Mouse (Mus musculus) hindbrain, embryonic 13.5 days (tissue): Measurements from ENCODE around the gene Atp2c1. TPM values are rescaled to one million over a fixed set of nuclear protein-coding genes. Genes with fewer than 3 reads are reported as not detected.

Experiments used
- ATAC-seq: fragments of 200-750 bp; cut with Nextera tagmentation; 2 replicates; pipeline ENCODE4 v1.8.0; 2017; ENCODE audit warnings: moderate TSS enrichment; ENCODE audit not compliant: low FRiP score
- H3K27ac ChIP-seq: fragments of 300-500 bp; sonication (generic); 2 replicates; pipeline ENCODE4 v1.5.1; 2015; ENCODE audit warnings: inconsistent platforms, mild to moderate bottlenecking, moderate library complexity
- H3K27me3 ChIP-seq: fragments of 300-500 bp; sonication (generic); 2 replicates; pipeline ENCODE4 v1.6.1; 2015; ENCODE audit warnings: mild to moderate bottlenecking, inconsistent platforms
- H3K36me3 ChIP-seq: fragments of 300-500 bp; sonication (generic); 2 replicates; pipeline ENCODE4 v1.6.1; 2015; ENCODE audit warnings: mild to moderate bottlenecking, inconsistent platforms
- H3K4me1 ChIP-seq: fragments of 300-500 bp; sonication (generic); replicated peaks from 2 replicates; pipeline ENCODE4 v1.6.1; 2015; ENCODE audit warnings: inconsistent platforms
- H3K4me2 ChIP-seq: fragments of 300-500 bp; sonication (generic); 2 replicates; pipeline ENCODE4 v1.6.1; 2015; ENCODE audit warnings: inconsistent platforms, mild to moderate bottlenecking, moderate library complexity
- H3K4me3 ChIP-seq: fragments of 300-500 bp; sonication (generic); 2 replicates; pipeline ENCODE4 v1.5.1; 2015; ENCODE audit warnings: mild to moderate bottlenecking, inconsistent platforms
- H3K9ac ChIP-seq: fragments of 300-500 bp; sonication (generic); 2 replicates; pipeline ENCODE4 v1.6.1; 2015; ENCODE audit warnings: mild to moderate bottlenecking, inconsistent platforms
- H3K9me3 ChIP-seq: fragments of 300-500 bp; sonication (generic); 2 replicates; pipeline ENCODE4 v1.6.1; 2016; ENCODE audit warnings: inconsistent platforms
- WGBS: fragments of 180-500 bp; shearing (Covaris S2); methylation state at CpG from one replicate; pipeline ENCODE4 v1.1.7; 2015; 5-methylcytosine and 5-hydroxymethylcytosine counted together
- polyA plus RNA-seq: library from polyadenylated mRNA; unstranded; fragments of >200 nt; fragmentation: Nextera tagmentation; extraction: Ambion mirVana; gene quantifications from 2 replicates; pipeline ENCODE4 v1.2.1, GENCODE M21; 2015

Atp2c1 gene
- polyA plus RNA-seq, 1 experiment from 2014 or later = 96.3 TPM

GRCm38 (mm10) chr9:105379533-105380145 lies 147.5 kb downstream of the Atp2c1 start:
- Histone ChIP-seq H3K4me3 (no peak overlapping the region), H3K4me2 (peak overlapping the region; percentile 21; the same call in 1 of the 2 replicates), H3K27me3 (no peaks in the 10 kb centered on the region), H3K27ac (peak overlapping the region; percentile 76), H3K4me1 (peaks cover 21% of the 10 kb centered on the region), H3K9ac (peak overlapping the region; percentile 19; the same call in 1 of the 2 replicates), H3K36me3 (no peaks in the 10 kb centered on the region), H3K9me3 (no peaks in the 10 kb centered on the region)
- 43% methylated on average over 8 of the region's 8 CpGs for WGBS
- peak; percentile 89 for ATAC-seq

GRCm38 (mm10) chr9:105377622-105378021 lies 149.5 kb downstream of the Atp2c1 start:
- 71% methylated on average over 3 of the region's 3 CpGs for WGBS
- ATAC-seq = no peak
- Histone ChIP-seq H3K9ac (no peak overlapping the region), H3K4me3 (no peak overlapping the region), H3K9me3 (no peaks in the 10 kb centered on the region), H3K27ac (no peak overlapping the region), H3K27me3 (no peaks in the 10 kb centered on the region), H3K4me2 (no peak overlapping the region), H3K36me3 (no peaks in the 10 kb centered on the region), H3K4me1 (peaks cover 21% of the 10 kb centered on the region)

DNA sequence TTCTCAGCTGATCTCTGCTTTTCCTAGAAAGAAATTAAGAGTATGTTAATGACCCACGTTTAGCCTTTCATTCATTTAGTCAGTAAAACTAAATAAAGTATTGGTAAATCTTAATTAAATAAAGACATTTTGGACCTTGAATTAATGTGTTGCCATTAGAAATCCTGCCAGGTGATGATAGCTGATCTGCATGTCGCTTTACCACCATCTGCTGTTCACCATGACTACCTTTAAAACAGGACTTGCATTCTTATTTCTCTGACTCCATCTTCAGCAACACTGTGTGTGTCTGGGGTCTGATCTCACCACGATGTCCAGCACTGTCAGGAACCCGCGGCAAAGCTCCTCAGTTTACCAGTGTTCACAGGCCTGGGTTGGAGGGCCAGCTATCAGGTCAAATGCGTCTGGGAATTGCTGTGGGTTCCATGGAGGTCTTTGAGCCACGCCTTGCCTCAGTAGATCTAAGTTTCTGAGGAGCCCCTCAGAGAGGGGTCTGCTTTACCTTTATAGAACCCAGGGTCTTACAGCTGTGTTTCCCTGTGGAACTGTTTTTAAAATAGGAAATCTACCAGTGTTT lies 150.1 kb downstream of the Atp2c1 start:
- peaks cover 21% of the 10 kb centered on the region for H3K4me1 ChIP-seq
- H3K9ac ChIP-seq = no peak overlapping the region
- H3K27me3 ChIP-seq = no peaks in the 10 kb centered on the region
- no peak overlapping the region for H3K4me3 ChIP-seq
- no peak overlapping the region for H3K27ac ChIP-seq
- no peak for ATAC-seq
- no peaks in the 10 kb centered on the region for H3K36me3 ChIP-seq
- no peak overlapping the region for H3K4me2 ChIP-seq
- no peaks in the 10 kb centered on the region for H3K9me3 ChIP-seq
- WGBS = 75% methylated on average over 7 of the region's 7 CpGs

- H3K4me1 ChIP-seq = peaks cover 21% of the 10 kb centered on the region
- H3K4me3 ChIP-seq = no peak overlapping the region
- WGBS = 76% methylated on average over 7 of the region's 7 CpGs
- no peaks in the 10 kb centered on the region for H3K9me3 ChIP-seq
- no peak overlapping the region for H3K9ac ChIP-seq
- H3K4me2 ChIP-seq = no peak overlapping the region
- ATAC-seq = no peak
- peak overlapping the region; percentile 23; the same call in 1 of the 2 replicates for H3K27ac ChIP-seq
- H3K27me3 ChIP-seq = no peaks in the 10 kb centered on the region
- no peaks in the 10 kb centered on the region for H3K36me3 ChIP-seq
Observed at GRCm38 (mm10) chr9:105376411-105376810, 150.7 kb downstream of the Atp2c1 start.

DNA sequence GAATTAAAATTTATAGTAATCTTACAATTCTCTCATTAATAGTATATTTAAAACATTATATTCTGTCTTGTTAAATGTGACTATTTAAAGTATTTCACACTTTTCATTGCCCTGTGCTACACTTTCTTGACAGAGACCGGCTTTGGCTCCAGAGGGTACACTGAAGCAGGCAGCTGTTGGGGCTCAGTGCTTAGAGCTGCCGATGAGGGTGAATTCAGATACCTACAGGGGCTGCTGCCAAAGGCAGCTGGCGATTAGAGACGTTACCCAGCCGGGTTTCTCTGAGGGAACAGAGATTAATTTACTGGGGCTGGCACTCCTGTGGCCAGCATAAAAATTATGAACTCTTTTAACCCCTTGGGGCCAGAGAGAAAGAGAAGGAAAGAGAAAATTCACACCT lies 152.8 kb downstream of the Atp2c1 start:
- no peak overlapping the region for H3K27ac ChIP-seq
- no peak overlapping the region for H3K4me3 ChIP-seq
- H3K9me3 ChIP-seq = no peaks in the 10 kb centered on the region
- H3K4me2 ChIP-seq = no peak overlapping the region
- H3K4me1 ChIP-seq = peaks cover 7% of the 10 kb centered on the region
- no peak overlapping the region for H3K9ac ChIP-seq
- H3K36me3 ChIP-seq = no peaks in the 10 kb centered on the region
- 53% methylated on average over 5 of the region's 5 CpGs for WGBS
- ATAC-seq = no peak
- H3K27me3 ChIP-seq = no peaks in the 10 kb centered on the region

GRCm38 (mm10) chr9:105368605-105369004 lies 158.5 kb downstream of the Atp2c1 start:
- ATAC-seq = no peak
- no peaks in the 10 kb centered on the region for H3K27me3 ChIP-seq
- no peaks in the 10 kb centered on the region for H3K9me3 ChIP-seq
- H3K27ac ChIP-seq = no peak overlapping the region
- no peak overlapping the region for H3K4me2 ChIP-seq
- H3K36me3 ChIP-seq = no peaks in the 10 kb centered on the region
- no peaks in the 10 kb centered on the region for H3K4me1 ChIP-seq
- no peak overlapping the region for H3K4me3 ChIP-seq
- WGBS = 93% methylated on average over 3 of the region's 3 CpGs
- no peak overlapping the region for H3K9ac ChIP-seq

- Histone ChIP-seq H3K4me1 (no peaks in the 10 kb centered on the region), H3K9ac (no peak overlapping the region), H3K9me3 (no peaks in the 10 kb centered on the region), H3K36me3 (no peaks in the 10 kb centered on the region), H3K4me3 (no peak overlapping the region), H3K27me3 (no peaks in the 10 kb centered on the region), H3K27ac (no peak overlapping the region), H3K4me2 (no peak overlapping the region)
- WGBS = 92% methylated on average over 4 of the region's 4 CpGs
- ATAC-seq = no peak
Observed at GRCm38 (mm10) chr9:105366199-105366598, 160.9 kb downstream of the Atp2c1 start.

DNA sequence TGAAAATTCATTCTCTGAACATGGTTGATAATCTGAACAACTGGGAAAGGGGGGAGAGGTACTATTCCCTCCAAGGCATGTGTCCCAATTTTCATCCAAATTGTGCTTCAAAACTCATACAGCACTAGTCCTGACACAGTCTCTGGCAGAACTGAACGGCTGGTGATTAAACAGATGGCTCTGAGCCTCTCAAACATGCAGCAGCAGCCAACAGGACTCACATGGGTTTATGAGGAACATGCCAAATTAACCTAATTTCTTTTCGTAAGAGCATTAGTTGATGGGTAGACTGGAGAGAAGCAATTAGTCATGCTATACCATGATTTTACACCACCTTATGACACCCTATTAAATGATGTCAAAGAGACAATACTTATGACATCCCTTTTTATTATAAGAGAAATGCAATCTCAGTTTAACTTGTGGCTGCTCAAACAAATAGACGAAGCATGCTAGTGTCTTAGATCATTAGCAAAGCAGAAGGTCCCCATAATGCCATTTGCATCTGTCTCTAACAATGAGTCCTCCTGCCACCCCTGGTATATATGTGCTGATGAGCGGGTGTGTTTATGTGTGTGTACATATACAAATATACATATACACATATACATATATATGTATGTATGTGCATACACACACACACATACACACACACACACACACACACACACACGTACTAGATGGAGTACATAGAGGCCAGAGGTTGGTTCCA lies 163.4 kb downstream of the Atp2c1 start:
- no peak overlapping the region for H3K27ac ChIP-seq

DNA sequence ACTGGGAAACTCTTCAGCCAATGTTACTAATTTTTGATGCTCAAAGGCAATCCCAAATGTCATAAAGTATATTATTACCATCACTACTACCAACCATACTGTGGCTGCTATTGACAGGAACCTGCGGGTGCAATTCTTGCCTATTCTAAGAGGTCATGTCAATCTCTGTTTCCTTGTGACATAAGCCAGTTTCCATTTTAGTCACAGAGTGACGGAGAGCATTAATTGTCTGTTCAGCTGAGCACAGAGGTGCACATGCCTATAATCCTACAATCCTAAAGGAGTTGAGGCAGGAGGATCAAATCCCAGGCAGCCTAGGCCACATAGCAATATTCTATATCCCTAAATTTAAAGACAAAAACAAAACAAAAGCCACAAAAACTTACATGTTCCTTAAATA lies 164.9 kb downstream of the Atp2c1 start:
- no peak overlapping the region for H3K4me2 ChIP-seq
- no peak overlapping the region for H3K9ac ChIP-seq
- no peaks in the 10 kb centered on the region for H3K4me1 ChIP-seq
- no peak overlapping the region for H3K27ac ChIP-seq
- no peak for ATAC-seq
- no peaks in the 10 kb centered on the region for H3K36me3 ChIP-seq
- no peaks in the 10 kb centered on the region for H3K27me3 ChIP-seq
- 68% methylated on average over 2 of the region's 2 CpGs for WGBS
- H3K4me3 ChIP-seq = no peak overlapping the region
- H3K9me3 ChIP-seq = no peaks in the 10 kb centered on the region

More for the DNA sequence above, 163.4 kb downstream of the Atp2c1 start:
- Histone ChIP-seq H3K4me2 (no peak overlapping the region), H3K4me1 (no peaks in the 10 kb centered on the region), H3K4me3 (no peak overlapping the region), H3K9ac (no peak overlapping the region), H3K36me3 (no peaks in the 10 kb centered on the region), H3K27me3 (no peaks in the 10 kb centered on the region), H3K9me3 (no peaks in the 10 kb centered on the region)
- ATAC-seq = 0 out of 2 replicates have a peak, but pooled peaks have one; percentile 32
- 68% methylated on average over 5 of the region's 5 CpGs for WGBS

Other genes starting within 250 kb of the Atp2c1 start
- gene Aste1, start 131.9 kb downstream of the Atp2c1 start, polyA plus RNA-seq = 12.4 and 12.8 TPM in 2 replicates
- 3.2 TPM in 2 replicates for gene Nek11, start 131.8 kb downstream of the Atp2c1 start, polyA plus RNA-seq
- 18.8 and 20.0 TPM in 2 replicates for gene Pik3r4, start 115.7 kb upstream of the Atp2c1 start, polyA plus RNA-seq